Mouse (Mus musculus) adrenal gland, adult 2 months (tissue): Measurements from ENCODE around the gene Cyth1. TPM values are rescaled to one million over a fixed set of nuclear protein-coding genes. Genes with fewer than 3 reads are reported as not detected.

ENCODE experiments used
- DNase-seq: peaks from one replicate; pipeline ENCODE4 v3.0.0; 2021
- long read RNA-seq: library from polyadenylated mRNA; stranded (forward); transcript quantifications from one replicate; pipeline ENCODE4 v2.0.0, GENCODE M21; 2021
- polyA plus RNA-seq: library from polyadenylated mRNA; depleted of rRNA; stranded (reverse); fragments of >200 nt; gene quantifications from 2 replicates; pipeline ENCODE4 v1.2.3, GENCODE M21; 2012; rRNA removed
- total RNA-seq, 2 experiments: library from RNA; stranded (reverse); gene quantifications; 2 replicates each; pipeline ENCODE4 v1.2.3; 2021

Cyth1 gene
- total RNA-seq: 10 to 100 TPM; 28.9 to 34.0 TPM
- polyA plus RNA-seq: 13.8 and 16.1 TPM in 2 replicates
- long read RNA-seq, transcript Cyth1-201 (13 exons, 3,135 nt): major isoform, 8 of 31 reads
- long read RNA-seq, partial matches to known transcripts: 1 of 31 reads
- long read RNA-seq, other reads (novel, unspliced or antisense): 22 of 31 reads

- DNase-seq: peak; percentile 100
Observed at GRCm38 (mm10) chr11:118248150-118249011, at the start of gene Cyth1. TSS of gene Cyth1 (minus strand) at chr11:118248592.

DNA sequence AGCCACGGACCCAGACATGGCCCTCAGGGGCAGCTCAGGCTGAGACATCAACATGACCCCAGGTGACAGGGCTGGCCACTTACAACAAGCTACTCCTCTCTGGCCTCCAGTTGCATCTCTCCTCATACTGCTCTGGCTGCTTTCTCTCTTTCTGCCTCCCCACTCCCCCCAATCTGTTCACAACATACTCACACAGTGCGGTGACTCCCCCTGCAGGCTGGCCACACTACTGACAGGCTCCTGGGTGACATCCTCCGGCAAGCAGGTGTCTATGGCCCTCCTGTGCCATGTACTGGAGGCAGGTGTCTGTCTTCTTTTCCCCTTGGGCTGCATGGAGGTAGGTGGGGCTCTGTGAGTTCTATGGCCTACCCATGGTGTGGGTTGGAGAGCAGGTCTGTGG lies 49.6 kb upstream of the Cyth1 start:
- DNase-seq: no peak

- DNase-seq: no peak
Observed at GRCm38 (mm10) chr11:118295026-118295425, 46.6 kb upstream of the Cyth1 start.

GRCm38 (mm10) chr11:118292671-118293070 lies 44.3 kb upstream of the Cyth1 start:
- no peak for DNase-seq

GRCm38 (mm10) chr11:118289999-118290889 lies 41.9 kb upstream of the Cyth1 start, which contains the start of gene Usp36:
TSS of gene Usp36 (minus strand) at chr11:118290244.
- peak; percentile 100 for DNase-seq

DNA sequence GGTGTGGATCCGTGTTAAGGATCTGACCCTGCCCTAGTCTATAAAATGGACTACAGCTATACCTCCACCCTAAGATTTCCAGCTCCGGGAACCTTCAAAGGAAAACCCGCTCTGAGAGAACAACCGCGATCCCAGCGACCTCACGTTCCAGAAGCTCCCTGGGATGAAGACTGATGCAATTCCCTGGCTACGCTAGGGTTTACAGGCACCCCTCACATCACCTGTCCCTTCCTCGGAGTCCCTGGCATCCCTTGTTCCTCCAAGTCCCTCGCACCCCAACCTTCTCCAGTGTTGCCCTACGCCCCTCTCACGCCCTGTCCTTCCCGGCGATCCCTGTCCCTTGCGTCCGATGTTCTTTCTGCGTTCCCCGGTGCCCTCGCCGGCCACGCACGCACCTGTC lies 41.2 kb upstream of the Cyth1 start:
- DNase-seq: no peak

GRCm38 (mm10) chr11:118289037-118289511 lies 40.7 kb upstream of the Cyth1 start:
- no peak for DNase-seq

DNA sequence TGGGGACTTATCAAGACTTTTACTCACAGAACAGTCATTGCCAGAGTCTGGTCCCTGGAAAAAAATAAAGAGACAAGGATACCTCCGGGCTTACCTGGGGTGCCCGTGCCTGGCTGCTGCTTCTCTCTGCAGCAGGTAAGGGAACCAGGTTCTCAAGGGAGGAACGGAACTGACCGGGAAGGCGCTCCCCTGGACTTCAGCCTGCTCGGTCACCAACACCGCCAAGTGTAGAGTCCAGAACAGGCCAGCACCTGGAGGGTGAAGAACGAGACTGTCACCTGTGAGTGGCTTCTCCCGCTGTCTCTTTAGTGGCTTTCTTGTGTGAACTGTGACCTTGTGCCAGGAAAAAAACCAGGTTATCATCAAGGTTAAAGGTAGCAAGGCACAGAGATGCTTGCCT lies 39.2 kb upstream of the Cyth1 start:
- no peak for DNase-seq

DNA sequence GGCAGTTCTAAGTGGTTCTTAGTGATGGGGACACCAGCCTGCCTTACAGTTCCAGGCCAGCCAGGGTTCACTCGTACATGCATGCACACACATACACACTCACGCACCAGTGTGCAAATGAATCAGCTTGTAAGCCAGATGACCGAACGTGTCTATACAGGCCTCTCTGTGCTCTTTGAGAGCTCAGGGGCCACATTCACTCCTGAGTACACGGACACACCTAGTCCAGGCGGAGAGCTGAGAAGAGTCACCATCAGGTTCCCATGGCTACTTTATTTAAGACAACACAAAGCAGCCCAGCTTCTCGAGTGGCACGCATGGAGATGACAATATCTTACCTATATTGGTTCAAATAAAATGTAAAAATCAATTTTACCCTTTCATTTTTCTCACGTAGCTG lies 38.0 kb upstream of the Cyth1 start:
- DNase-seq: no peak

- no peak for DNase-seq
Observed at GRCm38 (mm10) chr11:118285791-118286190, 37.4 kb upstream of the Cyth1 start.

DNA sequence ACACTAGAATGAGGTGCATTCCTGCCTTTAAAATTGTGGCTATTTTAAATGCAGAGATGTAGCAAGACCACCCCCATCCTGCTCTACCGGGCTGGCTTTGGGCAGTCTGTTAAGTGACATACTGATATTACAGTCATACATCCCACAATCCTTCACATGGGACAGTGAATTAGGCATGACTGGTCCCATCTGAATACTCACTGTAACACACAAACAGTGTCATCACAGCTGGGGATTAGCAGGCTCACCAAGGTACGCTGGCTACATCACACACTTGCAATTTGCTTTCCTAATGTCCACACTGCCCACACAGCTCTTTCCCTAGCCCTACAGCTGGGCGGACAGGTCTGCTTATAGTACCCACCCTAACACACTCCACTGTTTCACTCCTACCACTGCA lies 31.8 kb upstream of the Cyth1 start:
- no peak for DNase-seq

- DNase-seq: no peak
Observed at GRCm38 (mm10) chr11:118276328-118276727, 27.9 kb upstream of the Cyth1 start.

DNA sequence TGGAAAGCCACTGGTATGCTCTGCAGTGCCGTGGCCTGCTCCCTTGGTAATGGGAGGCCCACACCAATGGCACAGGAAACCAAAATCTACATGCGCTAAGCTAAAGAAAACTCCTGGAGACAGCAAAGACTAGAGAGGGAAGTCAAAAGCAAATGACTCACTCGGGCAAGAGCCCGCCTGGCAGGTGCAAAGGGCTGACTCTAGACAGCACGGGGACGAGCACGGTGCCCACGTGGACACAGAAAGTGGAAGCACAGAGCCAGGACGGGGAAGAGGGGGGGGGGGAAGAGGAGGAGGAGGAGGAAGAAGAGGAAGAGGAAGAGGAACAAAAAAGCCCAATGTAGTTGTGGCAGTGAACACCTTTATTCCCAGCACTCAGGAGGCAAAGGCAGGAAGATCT lies 26.7 kb upstream of the Cyth1 start:
- no peak for DNase-seq

DNA sequence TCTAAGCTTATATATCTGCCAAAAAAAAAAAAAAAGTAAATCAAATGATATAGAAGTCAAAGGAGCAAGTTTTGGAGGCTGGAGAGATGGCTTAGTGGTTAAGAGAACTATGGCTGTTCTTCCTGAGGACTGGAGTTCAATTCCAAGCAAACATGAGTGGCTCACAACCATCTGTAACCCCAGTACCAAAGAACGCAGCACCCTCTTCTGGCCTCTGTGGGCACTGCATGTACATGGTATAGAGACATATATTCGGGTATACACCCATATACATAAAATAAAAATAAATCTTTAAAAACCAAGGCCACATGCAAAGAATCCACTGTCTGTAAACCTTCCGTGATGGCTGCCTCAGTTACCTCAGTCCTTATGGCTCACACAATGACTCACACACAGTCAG lies 21.4 kb upstream of the Cyth1 start:
- DNase-seq: no peak

DNA sequence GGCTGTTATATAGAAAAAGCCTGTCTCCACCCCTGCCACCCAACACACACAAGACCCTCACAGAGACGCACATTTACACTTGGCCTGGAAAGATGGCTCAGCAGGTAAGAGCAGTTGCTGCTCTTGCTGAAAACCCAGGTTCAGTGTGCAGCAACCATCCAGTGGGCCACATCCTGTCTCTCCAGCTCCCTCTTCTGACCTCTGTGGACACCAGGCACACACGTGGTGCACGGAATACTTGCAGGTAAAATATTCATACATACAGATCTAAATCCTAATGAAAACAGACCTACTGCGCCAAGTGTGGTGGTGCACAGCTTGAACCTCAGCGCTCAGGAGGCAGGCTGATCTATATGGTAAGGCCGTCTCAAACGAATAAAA lies 18.3 kb upstream of the Cyth1 start:
- no peak for DNase-seq

- no peak for DNase-seq
Observed at GRCm38 (mm10) chr11:118266044-118266665, 17.8 kb upstream of the Cyth1 start.

DNA sequence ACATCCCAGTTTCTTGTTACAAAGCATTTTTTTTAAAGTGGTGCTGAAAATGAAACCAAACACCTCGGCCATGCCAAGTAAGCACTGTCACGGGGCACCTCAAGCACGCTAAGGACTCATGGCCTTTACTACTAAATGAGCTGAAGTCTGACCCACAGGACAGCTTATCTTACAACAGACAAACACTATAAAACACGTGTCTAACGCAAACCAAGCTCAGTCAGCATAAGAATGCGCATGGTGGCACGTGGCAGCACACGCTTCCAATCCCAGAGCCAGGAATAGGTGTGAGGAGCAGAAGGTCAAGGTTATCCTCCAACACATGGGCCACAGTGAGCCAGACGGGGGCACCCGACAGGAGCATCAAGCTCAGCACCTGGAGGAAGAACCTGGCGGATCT lies 17.2 kb upstream of the Cyth1 start:
- DNase-seq: peak; percentile 60

GRCm38 (mm10) chr11:118263146-118263545 lies 14.8 kb upstream of the Cyth1 start:
- no peak for DNase-seq

- no peak for DNase-seq
Observed at GRCm38 (mm10) chr11:118260081-118260480, 11.7 kb upstream of the Cyth1 start.

- no peak for DNase-seq
Observed at GRCm38 (mm10) chr11:118259580-118259979, 11.2 kb upstream of the Cyth1 start.

DNA sequence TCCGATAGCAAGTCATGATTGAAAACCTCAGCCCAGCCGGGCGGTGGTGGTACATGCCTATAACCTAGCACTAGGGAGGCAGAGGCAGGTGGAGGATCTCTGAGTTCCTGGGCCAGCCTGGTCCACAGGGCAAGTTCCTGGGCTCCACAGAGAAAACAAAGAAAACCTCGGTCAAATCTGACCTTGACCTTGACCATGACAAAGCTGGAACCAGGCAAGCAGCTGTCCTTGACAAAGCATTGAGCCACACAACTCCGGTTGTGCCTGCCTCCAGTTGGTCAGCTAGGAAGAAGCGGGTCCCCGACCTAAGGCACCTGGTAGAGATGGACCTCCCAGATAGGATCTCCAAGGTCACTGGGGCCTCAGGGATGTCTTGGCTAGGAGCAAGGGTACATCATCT lies 8.0 kb upstream of the Cyth1 start:
- DNase-seq: peak; percentile 78
